Mouse (Mus musculus): Measurements from ENCODE around the gene Ankrd27. TPM values are rescaled to one million over a fixed set of nuclear protein-coding genes. Genes with fewer than 3 reads are reported as not detected.
A peak's percentile ranks its signal among the peaks of the same experiment; 100 is the strongest.

Gene Ankrd27
- polyA plus RNA-seq, 1 experiment = 4.3 TPM

DNA sequence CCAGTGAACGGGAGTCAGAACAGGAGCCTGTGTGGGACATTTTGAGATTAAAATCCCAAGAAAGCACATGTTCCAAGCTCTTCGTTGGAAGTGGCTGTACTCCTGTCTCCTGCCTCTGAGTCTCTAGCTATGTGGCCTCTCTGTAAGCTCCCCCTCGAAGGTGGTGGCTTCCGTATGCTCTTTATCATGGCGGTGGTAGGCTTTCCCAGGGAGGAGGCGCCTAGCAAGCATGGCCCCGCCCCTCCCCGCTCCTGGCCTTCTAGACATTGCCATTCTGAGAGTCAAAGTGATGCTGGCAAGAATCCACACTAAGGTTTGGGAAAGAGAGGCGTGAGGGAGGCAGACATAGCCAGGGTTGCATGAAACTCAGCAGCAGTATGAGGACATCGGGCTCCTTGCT is 36.6 kb downstream of the Ankrd27 start:
- TF ChIP-seq GATA1 (IDR thresholded peaks at IDR 0.05; ENCODE audit: low read length) = no peak
- no peak for TF ChIP-seq TAL1 (IDR thresholded peaks at IDR 0.05; ENCODE audit: low read length)
- no peaks in the 10 kb centered on the region for H3K9me3 ChIP-seq (ENCODE audit: control insufficient read depth, low read length)

DNA sequence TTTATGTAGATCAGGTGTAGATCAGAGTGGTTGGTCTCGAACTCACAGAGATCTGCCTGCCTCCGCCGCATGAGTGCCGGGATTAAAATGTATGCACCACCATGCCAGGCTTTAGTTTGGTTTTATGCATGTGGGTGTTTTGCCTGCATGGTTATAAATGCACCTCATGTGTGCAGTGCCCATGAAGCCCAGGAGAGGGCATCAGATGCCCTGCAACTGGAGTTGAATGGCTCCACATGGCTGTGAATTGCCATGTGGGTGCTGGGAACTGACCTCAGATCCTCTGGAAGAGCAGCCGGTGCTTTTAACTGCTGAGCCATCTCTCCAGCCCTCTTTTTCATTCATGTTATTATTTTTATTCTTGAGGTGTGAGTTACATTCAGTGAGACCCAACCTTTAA is 40.0 kb downstream of the Ankrd27 start:
- H3K4me3 ChIP-seq (replicated peaks) = no peak overlapping the region
- no peaks in the 10 kb centered on the region for H3K4me1 ChIP-seq (ENCODE audit: control insufficient read depth)
- no peaks in the 10 kb centered on the region for H3K27me3 ChIP-seq (ENCODE audit: control insufficient read depth)
- H3K36me3 ChIP-seq (ENCODE audit: control insufficient read depth) = peaks cover 95% of the 10 kb centered on the region
- no peak for TF ChIP-seq TAL1 (IDR thresholded peaks at IDR 0.05; ENCODE audit: low read length)
- no peak for TF ChIP-seq GATA1 (IDR thresholded peaks at IDR 0.05; ENCODE audit: low read length)
- no peaks in the 10 kb centered on the region for H3K9me3 ChIP-seq (ENCODE audit: control insufficient read depth, low read length)

More for the DNA sequence above, 36.6 kb downstream of the Ankrd27 start:
- H3K4me1 ChIP-seq (ENCODE audit: control insufficient read depth) = no peaks in the 10 kb centered on the region
- peaks cover 97% of the 10 kb centered on the region for H3K36me3 ChIP-seq (ENCODE audit: control insufficient read depth)
- H3K4me3 ChIP-seq (replicated peaks) = no peak overlapping the region
- no peaks in the 10 kb centered on the region for H3K27me3 ChIP-seq (ENCODE audit: control insufficient read depth)

DNA sequence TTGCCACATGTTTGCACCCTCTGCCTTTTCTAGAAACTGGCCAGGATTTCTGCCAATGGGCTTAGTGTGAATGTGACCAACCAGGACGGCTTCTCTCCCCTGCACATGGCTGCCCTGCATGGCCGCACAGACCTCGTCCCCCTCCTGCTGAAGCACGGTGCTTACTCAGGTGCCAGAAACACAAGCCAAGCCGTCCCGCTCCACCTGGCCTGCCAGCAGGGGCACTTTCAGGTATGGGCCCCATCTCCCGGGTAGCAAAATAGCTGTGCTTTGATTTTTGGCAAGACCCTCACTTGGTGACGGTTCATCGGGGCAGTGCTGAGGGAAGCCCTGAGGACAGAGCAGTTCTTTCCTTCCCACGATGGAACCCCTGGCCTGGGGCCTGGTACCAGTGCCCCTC is 41.3 kb downstream of the Ankrd27 start:
- H3K9me3 ChIP-seq (ENCODE audit: control insufficient read depth, low read length) = no peaks in the 10 kb centered on the region
- no peaks in the 10 kb centered on the region for H3K27me3 ChIP-seq (ENCODE audit: control insufficient read depth)
- TF ChIP-seq TAL1 (IDR thresholded peaks at IDR 0.05; ENCODE audit: low read length) (no peak), GATA1 (IDR thresholded peaks at IDR 0.05; ENCODE audit: low read length) (no peak)
- no peak overlapping the region for H3K4me3 ChIP-seq (replicated peaks)
- no peaks in the 10 kb centered on the region for H3K4me1 ChIP-seq (ENCODE audit: control insufficient read depth)
- peaks cover 94% of the 10 kb centered on the region for H3K36me3 ChIP-seq (ENCODE audit: control insufficient read depth)

DNA sequence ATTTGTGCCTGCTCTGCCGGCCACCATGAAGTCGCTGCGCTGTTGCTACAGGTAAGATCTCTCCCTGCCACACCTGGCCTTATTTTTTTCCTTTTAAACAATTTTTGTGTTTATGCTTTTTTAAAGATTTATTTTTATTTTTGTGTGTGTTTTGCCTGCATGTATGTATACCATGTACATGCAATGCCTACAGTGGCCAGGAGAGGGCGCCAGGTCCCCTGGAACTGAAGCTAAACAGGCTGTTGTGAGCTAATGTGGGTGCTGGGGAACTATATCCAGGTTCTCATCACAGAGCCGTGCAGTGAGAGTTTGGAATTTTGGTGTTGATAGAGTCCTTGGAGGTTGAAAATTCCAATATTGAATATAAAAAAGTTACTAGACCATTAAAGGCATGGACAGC is 42.5 kb downstream of the Ankrd27 start:
- TF ChIP-seq TAL1 (IDR thresholded peaks at IDR 0.05; ENCODE audit: low read length) = no peak
- no peak for TF ChIP-seq GATA1 (IDR thresholded peaks at IDR 0.05; ENCODE audit: low read length)
- Histone ChIP-seq H3K9me3 (ENCODE audit: control insufficient read depth, low read length) (no peaks in the 10 kb centered on the region), H3K4me3 (replicated peaks) (no peak overlapping the region), H3K36me3 (ENCODE audit: control insufficient read depth) (peaks cover 94% of the 10 kb centered on the region), H3K4me1 (ENCODE audit: control insufficient read depth) (no peaks in the 10 kb centered on the region), H3K27me3 (ENCODE audit: control insufficient read depth) (no peaks in the 10 kb centered on the region)

DNA sequence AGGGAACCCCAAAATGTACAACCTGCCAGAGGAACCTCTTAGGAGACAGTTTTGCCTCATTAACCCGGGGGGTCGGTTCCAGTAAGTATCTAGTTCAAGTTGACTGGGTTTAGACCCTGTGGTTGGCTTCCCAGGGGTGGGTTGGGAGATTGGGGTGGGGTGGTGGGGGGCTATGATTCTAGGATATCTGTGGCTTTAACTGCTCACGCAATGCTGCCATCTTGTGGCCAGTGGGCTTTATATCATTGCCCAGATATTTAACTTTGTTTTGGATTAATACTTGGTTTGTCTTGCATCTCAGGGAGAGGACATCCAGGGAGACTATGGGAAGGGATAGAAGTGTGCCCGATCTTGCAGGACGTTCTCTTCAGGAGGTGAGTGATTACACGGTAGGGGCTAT is 50.2 kb downstream of the Ankrd27 start:
- Histone ChIP-seq H3K36me3 (ENCODE audit: control insufficient read depth) (peaks cover 96% of the 10 kb centered on the region), H3K27me3 (ENCODE audit: control insufficient read depth) (no peaks in the 10 kb centered on the region), H3K9me3 (ENCODE audit: control insufficient read depth, low read length) (peaks cover 3% of the 10 kb centered on the region), H3K4me3 (replicated peaks) (no peak overlapping the region), H3K4me1 (ENCODE audit: control insufficient read depth) (no peaks in the 10 kb centered on the region)
- no peak for TF ChIP-seq TAL1 (IDR thresholded peaks at IDR 0.05; ENCODE audit: low read length)
- no peak for TF ChIP-seq GATA1 (IDR thresholded peaks at IDR 0.05; ENCODE audit: low read length)

DNA sequence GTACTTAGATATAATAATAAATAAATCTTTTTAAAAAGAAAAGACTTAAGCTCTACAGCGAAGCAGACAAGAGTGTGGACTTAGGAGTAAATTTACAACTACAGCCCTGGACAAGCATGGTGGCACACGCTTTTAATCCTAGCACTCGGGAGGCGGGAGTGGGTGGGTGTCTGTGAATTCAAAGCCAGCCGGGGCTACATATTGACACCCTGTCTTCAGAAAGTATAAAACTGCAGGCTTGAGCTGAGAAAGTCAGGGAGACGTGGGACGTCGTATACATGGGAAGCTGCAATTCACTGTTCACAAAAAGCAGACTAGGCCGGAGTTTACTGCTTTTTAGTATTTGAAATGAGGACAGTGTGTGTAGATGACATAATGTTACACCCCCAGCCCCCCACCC is 50.8 kb downstream of the Ankrd27 start:
- Histone ChIP-seq H3K9me3 (ENCODE audit: control insufficient read depth, low read length) (peaks cover 3% of the 10 kb centered on the region), H3K4me3 (replicated peaks) (no peak overlapping the region), H3K27me3 (ENCODE audit: control insufficient read depth) (no peaks in the 10 kb centered on the region), H3K4me1 (ENCODE audit: control insufficient read depth) (no peaks in the 10 kb centered on the region), H3K36me3 (ENCODE audit: control insufficient read depth) (peaks cover 96% of the 10 kb centered on the region)
- TF ChIP-seq GATA1 (IDR thresholded peaks at IDR 0.05; ENCODE audit: low read length) (no peak), TAL1 (IDR thresholded peaks at IDR 0.05; ENCODE audit: low read length) (no peak)

DNA sequence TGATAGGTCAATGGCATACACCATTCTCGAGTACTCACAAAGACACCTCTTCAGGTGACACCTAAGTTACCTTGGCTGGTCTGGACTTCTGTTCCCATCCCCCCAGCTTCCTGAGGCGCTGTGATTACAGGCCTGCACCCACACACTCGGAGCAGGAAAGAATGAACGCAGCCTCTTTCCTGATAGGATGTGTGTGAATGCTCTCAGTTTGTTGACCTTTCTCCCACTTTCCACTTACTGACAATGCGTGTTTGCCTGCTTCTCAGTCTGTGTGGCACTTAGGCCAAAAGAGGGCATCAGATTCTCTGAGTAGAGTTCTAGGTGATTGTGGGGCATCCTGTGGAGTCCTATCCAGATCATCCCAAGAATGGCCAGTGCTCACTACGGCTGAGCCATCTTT is 54.0 kb downstream of the Ankrd27 start:
- Histone ChIP-seq H3K4me3 (replicated peaks) (no peak overlapping the region), H3K36me3 (ENCODE audit: control insufficient read depth) (peaks cover 99% of the 10 kb centered on the region), H3K9me3 (ENCODE audit: control insufficient read depth, low read length) (no peaks in the 10 kb centered on the region), H3K27me3 (ENCODE audit: control insufficient read depth) (no peaks in the 10 kb centered on the region), H3K4me1 (ENCODE audit: control insufficient read depth) (no peaks in the 10 kb centered on the region)
- TF ChIP-seq GATA1 (IDR thresholded peaks at IDR 0.05; ENCODE audit: low read length) (no peak), TAL1 (IDR thresholded peaks at IDR 0.05; ENCODE audit: low read length) (no peak)

DNA sequence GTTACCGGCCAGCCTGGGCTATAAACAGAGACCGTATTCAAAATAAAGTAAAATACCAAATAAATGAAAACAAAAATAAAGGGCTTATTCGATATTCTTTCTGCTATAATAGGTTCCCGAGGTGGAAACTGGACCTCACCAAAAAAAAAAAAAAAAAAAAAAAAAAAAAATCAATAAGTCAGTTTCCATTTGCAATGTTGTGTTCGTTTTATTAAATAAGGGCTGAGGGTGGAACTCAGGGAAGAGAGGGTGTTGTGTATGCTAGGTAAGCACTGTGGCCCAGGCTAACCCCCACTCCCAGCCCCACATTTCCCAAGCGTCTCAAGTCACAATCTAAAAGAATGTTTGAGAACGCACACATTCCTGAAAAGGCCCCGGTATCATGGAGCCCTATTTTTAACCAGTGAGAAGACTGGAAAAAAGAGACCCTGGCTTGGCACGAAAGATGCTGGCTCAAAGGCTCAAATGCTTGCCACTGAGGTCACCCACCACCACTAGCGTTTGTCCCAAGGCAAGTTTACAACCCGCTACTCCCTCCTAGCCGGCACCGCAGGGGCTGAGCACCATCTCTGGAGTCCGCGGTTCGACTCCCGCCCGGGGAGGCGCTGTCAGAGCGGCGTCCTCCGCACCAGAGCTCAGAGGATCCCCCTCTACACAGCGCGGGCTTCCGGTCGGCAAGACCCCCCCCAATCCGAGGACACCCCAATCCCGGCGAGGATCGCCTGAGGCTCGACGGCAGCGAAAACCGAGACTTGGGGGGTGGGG is 60.5 kb downstream of the Ankrd27 start:
- TF ChIP-seq TAL1 (IDR thresholded peaks at IDR 0.05; ENCODE audit: low read length) (no peak), GATA1 (IDR thresholded peaks at IDR 0.05; ENCODE audit: low read length) (no peak)
- peak overlapping the region; percentile 83 for H3K4me3 ChIP-seq (replicated peaks)
- H3K9me3 ChIP-seq (ENCODE audit: control insufficient read depth, low read length) = no peaks in the 10 kb centered on the region
- no peaks in the 10 kb centered on the region; the same call in 1 of the 2 replicates for H3K27me3 ChIP-seq (ENCODE audit: control insufficient read depth)
- peaks cover 41% of the 10 kb centered on the region for H3K36me3 ChIP-seq (ENCODE audit: control insufficient read depth)
- H3K4me1 ChIP-seq (ENCODE audit: control insufficient read depth) = peaks cover 36% of the 10 kb centered on the region

DNA sequence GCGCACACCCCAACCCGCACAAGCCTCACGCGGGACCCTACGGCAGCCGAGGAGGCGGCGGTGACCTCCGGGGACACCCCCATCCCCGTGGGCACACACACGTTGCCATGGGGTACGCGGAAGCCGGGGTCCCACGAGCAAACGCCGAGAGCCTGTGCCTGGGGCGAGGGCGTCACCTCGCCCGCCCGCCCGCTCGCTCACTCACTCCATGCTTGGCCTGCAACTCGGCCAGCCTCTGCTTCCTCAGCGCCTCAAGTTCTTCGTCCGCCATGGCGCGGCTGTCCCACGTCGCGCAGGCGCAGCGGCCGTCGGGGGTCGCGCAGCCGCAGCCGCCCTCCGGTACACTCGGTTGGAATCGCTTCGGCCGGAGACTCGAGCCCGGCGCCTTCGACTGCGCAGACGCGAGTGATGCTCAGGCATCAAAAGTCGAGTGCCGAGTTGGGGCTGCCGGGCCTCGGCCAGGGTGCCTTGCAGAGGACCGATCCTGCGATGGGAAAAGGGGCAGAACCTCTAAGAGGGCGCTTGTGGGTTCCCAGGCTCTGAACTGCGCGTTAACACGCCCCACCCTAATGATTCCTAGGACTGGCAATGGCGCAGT is 61.2 kb downstream of the Ankrd27 start, which contains the start of gene Pdcd5:
TSS of gene Pdcd5 (minus strand) at position 421 of the 598 bp plus-strand sequence.
- TF ChIP-seq TAL1 (IDR thresholded peaks at IDR 0.05; ENCODE audit: low read length) = no peak
- no peak for TF ChIP-seq GATA1 (IDR thresholded peaks at IDR 0.05; ENCODE audit: low read length)
- no peaks in the 10 kb centered on the region; the same call in 1 of the 2 replicates for H3K27me3 ChIP-seq (ENCODE audit: control insufficient read depth)
- peaks cover 35% of the 10 kb centered on the region for H3K36me3 ChIP-seq (ENCODE audit: control insufficient read depth)
- H3K4me1 ChIP-seq (ENCODE audit: control insufficient read depth) = peaks cover 36% of the 10 kb centered on the region
- H3K4me3 ChIP-seq (replicated peaks) = peak within 1 kb of the TSS; percentile 83
- no peaks in the 10 kb centered on the region for H3K9me3 ChIP-seq (ENCODE audit: control insufficient read depth, low read length)
